Mouse (Mus musculus): Measurements from ENCODE around the gene Amph.

Amph gene

GRCm38 (mm10) chr13:19143766-19144165 is 195.8 kb downstream of the Amph start:
- no peak for DNase-seq (ENCODE audit: low spot score)

- no peak for DNase-seq (ENCODE audit: low spot score)
These were observed 199.5 kb downstream of the Amph start for GRCm38 (mm10) chr13:19147468-19147867.

GRCm38 (mm10) chr13:19149574-19149973 is 201.6 kb downstream of the Amph start:
- DNase-seq (ENCODE audit: low spot score): no peak

DNA sequence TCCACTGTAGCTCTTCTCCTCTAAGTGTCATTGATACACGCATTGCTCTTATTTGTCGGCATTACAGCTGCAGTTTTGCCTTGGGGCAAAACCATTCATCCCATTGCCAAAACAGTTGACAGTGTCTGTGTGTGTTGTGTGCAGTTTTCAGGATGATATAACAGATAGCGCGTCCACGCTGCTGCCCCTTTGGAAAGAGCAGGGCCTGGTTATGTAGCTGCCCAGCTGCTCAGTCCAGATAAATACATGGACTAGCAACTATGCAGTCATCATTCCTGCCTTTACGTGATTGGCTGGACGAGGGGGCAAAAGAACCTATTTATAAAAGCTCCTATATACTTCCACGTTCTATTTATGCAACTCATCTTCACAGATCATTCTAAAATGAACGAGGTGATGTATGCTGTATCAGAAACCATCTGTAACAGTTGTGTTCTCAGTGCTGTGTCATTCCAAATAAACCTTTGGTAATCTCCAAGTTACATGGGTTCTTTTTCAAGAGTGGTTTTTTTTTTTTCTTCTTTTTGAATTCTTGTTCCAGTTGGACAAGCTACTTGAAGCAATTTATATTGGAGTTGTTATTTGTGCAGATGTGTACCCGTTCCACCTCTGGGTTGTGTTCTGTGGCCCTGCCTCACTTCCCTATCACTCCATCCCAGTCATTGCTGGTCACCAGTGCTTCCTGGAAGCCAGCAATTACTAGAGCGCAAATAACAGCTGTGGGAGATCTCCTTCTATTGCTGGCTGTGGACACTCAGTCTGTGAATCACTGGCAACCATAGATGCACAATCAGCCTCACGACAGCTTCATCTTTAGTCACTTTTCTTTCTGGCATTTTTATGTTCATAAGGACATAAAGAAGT is 202.7 kb downstream of the Amph start:
- no peak for DNase-seq (ENCODE audit: low spot score)

GRCm38 (mm10) chr13:19152126-19152525 is 204.1 kb downstream of the Amph start:
- DNase-seq (ENCODE audit: low spot score): no peak

DNA sequence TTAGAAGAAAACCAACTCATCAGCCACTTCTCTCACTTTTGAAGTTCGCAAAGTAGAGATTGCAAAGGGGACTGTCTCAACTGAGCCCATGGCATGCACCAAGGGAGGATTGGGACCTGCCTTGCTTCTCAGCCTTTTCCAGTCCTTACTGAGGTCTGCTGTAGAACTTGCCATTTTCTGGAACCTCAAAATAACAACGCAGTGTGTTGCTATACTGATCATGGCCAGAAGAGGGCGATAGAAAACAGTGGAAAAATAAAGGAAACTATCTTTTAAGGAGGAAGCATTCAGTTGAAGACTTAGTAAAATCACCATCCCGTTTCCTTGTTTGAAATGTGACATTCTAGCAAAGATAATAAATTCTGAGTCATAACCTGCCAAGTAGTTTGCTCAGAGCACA is 210.5 kb downstream of the Amph start:
- peak; percentile 41 for DNase-seq (ENCODE audit: low spot score)

- DNase-seq (ENCODE audit: low spot score): no peak
These were observed 212.6 kb downstream of the Amph start for GRCm38 (mm10) chr13:19160616-19161015.

GRCm38 (mm10) chr13:19161111-19161510 is 213.1 kb downstream of the Amph start:
- no peak for DNase-seq (ENCODE audit: low spot score)

- no peak for DNase-seq (ENCODE audit: low spot score)
These were observed 214.1 kb downstream of the Amph start for GRCm38 (mm10) chr13:19162120-19162519.

DNA sequence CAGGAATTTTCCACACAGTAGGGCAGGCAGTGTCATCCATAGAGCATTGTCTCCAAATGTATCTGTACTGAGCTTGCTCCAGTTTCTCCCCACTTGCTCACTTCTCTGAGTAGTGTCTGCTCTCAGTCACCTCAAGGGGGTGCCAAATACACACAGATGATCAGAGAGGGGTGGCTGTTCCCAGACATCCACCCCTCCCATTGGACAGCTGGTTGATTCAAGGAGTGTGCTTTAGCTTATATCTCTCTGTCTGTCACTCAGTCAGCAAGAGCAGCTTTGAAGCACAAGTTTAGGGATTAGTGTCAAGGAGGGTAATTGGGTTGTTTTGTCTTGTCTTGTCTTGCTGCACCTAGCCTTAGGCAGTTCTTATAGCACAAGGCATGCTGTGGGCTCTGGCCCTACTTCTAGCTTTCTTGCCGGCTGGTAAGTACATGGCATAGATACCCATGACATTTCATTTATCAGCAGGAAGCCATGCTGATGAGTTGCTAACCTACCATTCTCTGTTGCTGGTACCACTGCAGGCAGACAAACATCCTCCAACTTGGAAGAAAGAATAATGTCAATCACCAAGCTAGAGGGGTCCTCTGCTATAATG is 229.8 kb downstream of the Amph start:
- DNase-seq (ENCODE audit: low spot score): no peak

DNA sequence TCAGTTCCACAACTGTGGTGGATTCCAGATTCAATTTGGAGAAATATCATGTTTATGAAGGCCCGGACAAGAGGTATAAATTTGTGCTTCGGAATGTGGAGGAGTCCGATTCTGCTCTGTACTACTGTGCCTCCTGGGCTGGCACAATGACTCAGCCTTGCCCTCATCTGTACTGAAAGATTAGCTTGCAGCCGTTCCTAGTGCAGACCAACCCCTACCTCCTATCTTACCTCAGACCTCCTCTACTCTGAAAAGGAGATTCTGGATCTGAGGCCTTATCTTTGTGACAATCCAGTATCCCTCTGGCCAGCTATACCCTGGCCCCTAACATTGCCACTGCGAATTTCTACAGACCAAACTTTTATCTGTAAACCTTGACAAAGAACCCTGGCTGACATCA is 230.3 kb downstream of the Amph start:
- DNase-seq (ENCODE audit: low spot score): no peak

GRCm38 (mm10) chr13:19182259-19182658 is 234.3 kb downstream of the Amph start:
- DNase-seq (ENCODE audit: low spot score): no peak

DNA sequence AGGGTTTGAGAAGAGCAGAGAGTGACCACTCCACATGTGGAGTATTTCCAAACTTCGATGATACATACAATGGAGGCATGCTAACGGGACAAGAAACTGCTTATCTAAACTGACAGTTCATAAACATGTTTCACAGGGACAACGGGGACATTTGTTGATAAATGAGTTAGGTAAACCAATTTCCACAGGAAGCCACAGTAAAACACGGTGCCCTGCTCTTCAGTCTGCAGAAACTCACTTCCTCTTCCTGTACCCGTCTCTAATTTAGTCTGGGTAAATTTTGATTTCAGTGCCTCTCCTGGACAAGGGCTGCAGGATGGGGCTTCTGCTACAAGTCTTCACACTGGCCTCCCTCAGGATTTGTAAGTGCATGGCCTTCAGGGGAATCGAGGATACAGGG is 242.0 kb downstream of the Amph start:
- DNase-seq (ENCODE audit: low spot score): no peak

DNA sequence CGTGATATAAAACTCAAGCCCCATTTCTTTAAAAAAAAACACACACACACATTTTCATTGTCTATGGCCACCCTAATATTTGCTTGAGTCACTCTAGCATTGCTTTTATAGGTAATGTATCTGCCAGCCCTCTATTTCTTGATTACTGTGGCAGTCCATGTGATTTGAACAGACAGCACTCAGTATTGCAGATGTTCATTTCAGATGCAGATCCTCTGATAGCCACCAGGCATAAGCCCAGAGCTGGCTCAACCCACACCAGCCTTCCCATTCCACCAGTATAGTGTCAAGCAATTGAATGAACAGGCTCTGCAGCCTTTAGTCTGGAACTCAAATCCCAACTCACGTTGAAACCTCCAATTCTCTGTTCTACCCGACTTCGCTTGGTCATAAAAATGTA is 246.8 kb downstream of the Amph start:
- DNase-seq (ENCODE audit: low spot score): no peak

GRCm38 (mm10) chr13:19195456-19195855 is 247.5 kb downstream of the Amph start:
- no peak for DNase-seq (ENCODE audit: low spot score)
